In the genomic region with DNA sequence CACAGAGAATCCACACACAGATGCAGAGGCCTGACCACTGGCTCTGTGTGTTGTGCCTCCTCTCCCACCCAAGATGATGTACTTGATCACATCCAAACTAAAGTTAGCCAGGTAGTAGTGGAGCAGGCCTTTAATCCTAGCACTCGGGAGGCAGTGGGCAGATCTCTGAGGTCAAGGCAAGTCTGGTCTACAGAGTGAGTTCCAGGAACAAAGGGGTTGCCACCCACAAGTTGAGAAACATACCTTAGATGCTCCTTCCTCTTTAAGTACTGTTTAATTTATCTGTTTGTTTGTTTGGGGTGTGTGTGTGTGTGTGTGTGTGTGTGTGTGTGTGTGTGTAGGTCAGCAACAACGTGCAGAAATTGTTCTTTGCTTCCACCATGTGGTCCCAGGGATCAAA, we compare ENCODE assay signal across 25 mouse cellular contexts.
DNase-seq lines count a peak whose midpoint lies in the region; ATAC-seq and TF ChIP-seq lines count a peak whose summit lies in the region.
"Had no signal": no experiment of that assay in that cellular context is flagged by ENCODE, and none has a peak within 500 bp of the region (broad histone marks: within the 10 kb centered on the region; RNA-seq: fewer than 3 reads in every experiment).

No protein-coding gene starts in this region.

- H3K4me2 ChIP-seq in liver, postnatal 0 days (ENCODE audit: low read depth, low read length): no peak overlapping the region
- H3K4me2 ChIP-seq in liver, embryonic 11.5 days: no peak overlapping the region
- H3K4me2 ChIP-seq in CH12.LX (ENCODE audit: insufficient read depth, low read depth, poor library complexity, severe bottlenecking): no peak overlapping the region
- H3K4me2 ChIP-seq: forebrain, embryonic 13.5 days; limb, embryonic 15.5 days; lung, embryonic 15.5 days; midbrain, embryonic 15.5 days had no signal

- H3K4me1 ChIP-seq in liver, postnatal 0 days (ENCODE audit: insufficient read depth): peaks cover 14% of the 10 kb centered on the region; the same call in 1 of the 2 replicates
- H3K4me1 ChIP-seq in liver, embryonic 11.5 days (replicated peaks; ENCODE audit: control insufficient read depth, insufficient read depth, low read length): peaks cover 22% of the 10 kb centered on the region
- H3K4me1 ChIP-seq in CH12.LX (ENCODE audit: control insufficient read depth in 1 of 2, insufficient read depth in 2 of 2): peaks cover 19 to 87% of the 10 kb centered on the region in 2 experiments
- H3K4me1 ChIP-seq: forebrain, embryonic 13.5 days; midbrain, embryonic 15.5 days had no signal

- H3K27ac ChIP-seq in liver, postnatal 0 days (ENCODE audit: low read depth): peak overlapping the region; percentile 31; the same call in 1 of the 2 replicates
- H3K27ac ChIP-seq in liver, embryonic 11.5 days (ENCODE audit: low read depth, low read length): no peak overlapping the region
- 0 out of 2 replicates have a peak overlapping the region, but pooled peaks have one; percentile 51 for H3K27ac ChIP-seq in CH12.LX (ENCODE audit: insufficient read depth, low read depth)
- H3K27ac ChIP-seq: forebrain, embryonic 13.5 days; kidney, postnatal 0 days; limb, embryonic 10.5 days; limb, embryonic 15.5 days; liver, embryonic 14.5 days; lung, embryonic 15.5 days; midbrain, embryonic 10.5 days; midbrain, embryonic 15.5 days had no signal

- H3K9ac ChIP-seq in liver, postnatal 0 days (replicated peaks): no peak overlapping the region
- H3K9ac ChIP-seq in liver, embryonic 11.5 days (ENCODE audit: low read depth, low read length): no peak overlapping the region
- no peak overlapping the region for H3K9ac ChIP-seq in CH12.LX (ENCODE audit: insufficient read depth, low read depth)
- H3K9ac ChIP-seq: forebrain, embryonic 13.5 days; limb, embryonic 15.5 days; liver, embryonic 14.5 days; lung, embryonic 15.5 days; midbrain, embryonic 15.5 days had no signal

- DNase-seq in liver, postnatal 0 days: no peak
- DNase-seq in liver, embryonic 11.5 days (ENCODE audit: low spot score): no peak
- DNase-seq in CH12.LX (ENCODE audit: extremely low read depth): no peak
- peak; percentile 66 for DNase-seq in induced T-regulatory cell, adult 2 months (ENCODE audit: low read depth)
- no peak for DNase-seq in urinary bladder, postnatal 36 days (ENCODE audit: low spot score in 2 of 2)
- DNase-seq in kidney, postnatal 10 days: no peak
- DNase-seq: adrenal gland, postnatal 25 days; cerebellum, adult 8-10 months; cerebellum, postnatal 36 days; gastrocnemius, postnatal 36 days; kidney, adult 8-10 months; layer of hippocampus, adult 9-11 months; right cerebral cortex, postnatal 4 days; thymus, postnatal 14 days had no signal

- 45% methylated on average over 2 of the region's 2 CpGs for WGBS in liver, postnatal 0 days (ENCODE audit: insufficient replicate concordance)
- 58% methylated on average over 2 of the region's 2 CpGs for WGBS in liver, embryonic 11.5 days

- dilution Hi-C loops in CH12.LX (cut with MboI; ENCODE audit: extremely low pct_ligation_motif_present, extremely low pct_unique_long_range_greater_than_20kb, low sequenced_read_pairs): no loop called here

- H3K79me2 ChIP-seq in CH12.LX (replicated peaks; ENCODE audit: control insufficient read depth, extremely low read depth, insufficient read depth, poor library complexity, severe bottlenecking): peaks cover 67% of the 10 kb centered on the region

- in situ Hi-C loops in CH12.LX (cut with MboI; ENCODE audit: low pct_ligation_motif_present, low pct_unique_long_range_greater_than_20kb, low sequenced_read_pairs): no loop called here

- no peak overlapping the region for H3K4me3 ChIP-seq in liver, postnatal 0 days (ENCODE audit: low read depth, low read length)
- H3K4me3 ChIP-seq in liver, embryonic 11.5 days (ENCODE audit: low read depth, low read length): no peak overlapping the region
- H3K4me3 ChIP-seq in CH12.LX (replicated peaks in 1 of 3; ENCODE audit: low read depth in 2 of 3, low read length in 2 of 3, poor library complexity in 1 of 3): no peak overlapping the region
- H3K4me3 ChIP-seq: forebrain, embryonic 13.5 days; limb, embryonic 10.5 days; limb, embryonic 15.5 days; lung, embryonic 15.5 days; midbrain, embryonic 10.5 days; midbrain, embryonic 15.5 days had no signal

- no peak for TF ChIP-seq CTCF in liver, postnatal 0 days (IDR thresholded peaks at IDR 0.05; ENCODE audit: low read depth)
- no peak for TF ChIP-seq CTCF in CH12.LX (conservative IDR thresholded peaks at IDR 0.05 in 1 of 2, IDR thresholded peaks at IDR 0.05 in 1 of 2; ENCODE audit: low read depth in 2 of 2, low read length in 2 of 2)

- no peak for TF ChIP-seq EP300 in liver, postnatal 0 days (IDR thresholded peaks at IDR 0.05; ENCODE audit: low read depth)
- no peak for TF ChIP-seq EP300 in CH12.LX (IDR thresholded peaks at IDR 0.05; ENCODE audit: low read length)

- H3K27me3 ChIP-seq in liver, postnatal 0 days (ENCODE audit: insufficient read depth, low read length): no peaks in the 10 kb centered on the region
- no peaks in the 10 kb centered on the region for H3K27me3 ChIP-seq in liver, embryonic 11.5 days (replicated peaks; ENCODE audit: control insufficient read depth, insufficient read depth, low read length)
- H3K27me3 ChIP-seq in CH12.LX (replicated peaks): no peaks in the 10 kb centered on the region
- H3K27me3 ChIP-seq: forebrain, embryonic 13.5 days; limb, embryonic 15.5 days; lung, embryonic 15.5 days; midbrain, embryonic 15.5 days had no signal

- TF ChIP-seq POLR2A in CH12.LX (IDR thresholded peaks at IDR 0.05; ENCODE audit: low read depth, low read length): no peak

- H3K36me3 ChIP-seq in liver, postnatal 0 days (replicated peaks; ENCODE audit: insufficient read depth, low read length): no peaks in the 10 kb centered on the region
- H3K36me3 ChIP-seq in liver, embryonic 11.5 days (ENCODE audit: control insufficient read depth, insufficient read depth, low read length): no peaks in the 10 kb centered on the region
- H3K36me3 ChIP-seq in CH12.LX (replicated peaks in 1 of 2; ENCODE audit: control insufficient read depth in 1 of 2, insufficient read depth in 1 of 2, low read length in 1 of 2): peaks cover 15 to 49% of the 10 kb centered on the region in 2 experiments
- H3K36me3 ChIP-seq: limb, embryonic 15.5 days; lung, embryonic 15.5 days; midbrain, embryonic 10.5 days; midbrain, embryonic 15.5 days had no signal

- ATAC-seq in liver, postnatal 0 days: no peak
- no peak for ATAC-seq in liver, embryonic 11.5 days (replicated peaks; ENCODE audit: low FRiP score)
- peak; percentile 54; the same call in 1 of the 2 replicates for ATAC-seq in neutrophil, adult 5-6 weeks (ENCODE audit: extremely low read depth, insufficient number of reproducible peaks, low FRiP score, poor library complexity, severe bottlenecking)
- ATAC-seq: forebrain, embryonic 13.5 days; hindbrain, embryonic 16.5 days; intestine, embryonic 16.5 days; midbrain, embryonic 15.5 days had no signal

- no peaks in the 10 kb centered on the region for H3K9me3 ChIP-seq in liver, postnatal 0 days (ENCODE audit: low read length)
- H3K9me3 ChIP-seq in liver, embryonic 11.5 days (ENCODE audit: control insufficient read depth, low read length): no peaks in the 10 kb centered on the region
- H3K9me3 ChIP-seq in CH12.LX (replicated peaks; ENCODE audit: low read length): no peaks in the 10 kb centered on the region
- H3K9me3 ChIP-seq: forebrain, embryonic 13.5 days; limb, embryonic 10.5 days; limb, embryonic 15.5 days; lung, embryonic 15.5 days; midbrain, embryonic 10.5 days; midbrain, embryonic 15.5 days had no signal

- TF ChIP-seq RAD21 in CH12.LX (IDR thresholded peaks at IDR 0.05; ENCODE audit: low read depth, low read length): no peak

TF ChIP-seq in CH12.LX, 34 proteins besides CTCF, POLR2A, EP300 and RAD21:
- TF ChIP-seq PAX5 (IDR thresholded peaks at IDR 0.05; ENCODE audit: low read length) (no peak), ZKSCAN1 (IDR thresholded peaks at IDR 0.05; ENCODE audit: borderline replicate concordance, low read depth, low read length) (no peak)
TF ChIP-seq in CH12.LX: peak in this region for 0.
